Mouse (Mus musculus): ENCODE results near the gene Arhgef28. TPM values are rescaled to one million over a fixed set of nuclear protein-coding genes. Genes with fewer than 3 reads are reported as not detected.

The Arhgef28 gene
- total and polyA plus RNA-seq, 3 experiments: not detected

- TF ChIP-seq SMC3 (IDR thresholded peaks at IDR 0.05; ENCODE audit: low read depth, low read length) (no peak), MXI1 (IDR thresholded peaks at IDR 0.05; ENCODE audit: low read depth, low read length) (no peak), ZNF384 (IDR thresholded peaks at IDR 0.05; ENCODE audit: low read depth, low read length) (no peak), ZMIZ1 (IDR thresholded peaks at IDR 0.05; ENCODE audit: low read depth, low read length) (no peak), CHD1 (IDR thresholded peaks at IDR 0.05; ENCODE audit: low read depth, low read length) (no peak), CHD2 (IDR thresholded peaks at IDR 0.05; ENCODE audit: low read length) (no peak), CTCF (IDR thresholded peaks at IDR 0.05 in 2 of 3, conservative IDR thresholded peaks at IDR 0.05 in 1 of 3; ENCODE audit: control insufficient read depth in 1 of 3, insufficient read depth in 1 of 3, low read depth in 2 of 3, low read length in 3 of 3, poor library complexity in 1 of 3, severe bottlenecking in 1 of 3) (no peak), GABPA (IDR thresholded peaks at IDR 0.05; ENCODE audit: low read depth, low read length) (no peak), E2F4 (IDR thresholded peaks at IDR 0.05; ENCODE audit: borderline replicate concordance, low read depth, low read length) (no peak), MAFK (IDR thresholded peaks at IDR 0.05; ENCODE audit: borderline replicate concordance, low read depth, low read length) (no peak), MAX (IDR thresholded peaks at IDR 0.05; ENCODE audit: low read length) (no peak), EP300 (IDR thresholded peaks at IDR 0.05; ENCODE audit: low read depth in 1 of 2, low read length in 2 of 2) (no peak), JUND (IDR thresholded peaks at IDR 0.05; ENCODE audit: low read depth, low read length) (no peak)
- DNase-seq (ENCODE audit: low read depth, low spot score): no peak
- Histone ChIP-seq H3K79me2 (ENCODE audit: control insufficient read depth, insufficient read depth, low read length, poor library complexity) (no peaks in the 10 kb centered on the region), H3K27me3 (ENCODE audit: control insufficient read depth in 1 of 2, insufficient read depth in 2 of 2, low read length in 2 of 2) (no peaks in the 10 kb centered on the region), H3K9ac (ENCODE audit: control insufficient read depth, low read depth, low read length, poor library complexity, severe bottlenecking) (no peak overlapping the region), H3K36me3 (ENCODE audit: control insufficient read depth in 1 of 2, insufficient read depth in 2 of 2, low read length in 2 of 2) (no peaks in the 10 kb centered on the region), H3K27ac (ENCODE audit: control insufficient read depth, low read depth, low read length) (no peak overlapping the region), H3K9me3 (replicated peaks; ENCODE audit: insufficient read depth, low read length) (no peaks in the 10 kb centered on the region), H3K4me3 (ENCODE audit: control insufficient read depth in 1 of 2, insufficient read depth in 1 of 2, low read depth in 2 of 2, low read length in 2 of 2) (no peak overlapping the region), H3K4me1 (ENCODE audit: control insufficient read depth in 1 of 2, insufficient read depth in 2 of 2, low read length in 2 of 2) (no peaks in the 10 kb centered on the region)
These were observed 305.9 kb downstream of the Arhgef28 start for GRCm38 (mm10) chr13:97900380-97900758.

GRCm38 (mm10) chr13:97899604-97900379 is 306.4 kb downstream of the Arhgef28 start:
- Histone ChIP-seq H3K27me3 (ENCODE audit: control insufficient read depth in 1 of 2, insufficient read depth in 2 of 2, low read length in 2 of 2) (no peaks in the 10 kb centered on the region), H3K79me2 (ENCODE audit: control insufficient read depth, insufficient read depth, low read length, poor library complexity) (no peaks in the 10 kb centered on the region), H3K9ac (ENCODE audit: control insufficient read depth, low read depth, low read length, poor library complexity, severe bottlenecking) (no peak overlapping the region), H3K4me3 (ENCODE audit: control insufficient read depth in 1 of 2, insufficient read depth in 1 of 2, low read depth in 2 of 2, low read length in 2 of 2) (no peak overlapping the region), H3K27ac (ENCODE audit: control insufficient read depth, low read depth, low read length) (no peak overlapping the region), H3K4me1 (ENCODE audit: control insufficient read depth in 1 of 2, insufficient read depth in 2 of 2, low read length in 2 of 2) (no peaks in the 10 kb centered on the region), H3K36me3 (ENCODE audit: control insufficient read depth in 1 of 2, insufficient read depth in 2 of 2, low read length in 2 of 2) (no peaks in the 10 kb centered on the region), H3K9me3 (replicated peaks; ENCODE audit: insufficient read depth, low read length) (no peaks in the 10 kb centered on the region)
- no peak for DNase-seq (ENCODE audit: low read depth, low spot score)
- TF ChIP-seq SIN3A (IDR thresholded peaks at IDR 0.05; ENCODE audit: low read length) (no peak), TAL1 (IDR thresholded peaks at IDR 0.05; ENCODE audit: low read length) (no peak), MAFK (IDR thresholded peaks at IDR 0.05; ENCODE audit: borderline replicate concordance, low read depth, low read length) (no peak), MYC (IDR thresholded peaks at IDR 0.05; ENCODE audit: low read depth, low read length) (no peak), MYB (IDR thresholded peaks at IDR 0.05; ENCODE audit: low read depth, low read length) (no peak), HCFC1 (IDR thresholded peaks at IDR 0.05; ENCODE audit: low read depth, low read length) (no peak)
